Mouse (Mus musculus) testis, adult 2 months (tissue): ENCODE data around the gene Galns.

Experiments used
- CTCF ChIP-seq: fragments of 200-500 bp; IDR thresholded peaks from 2 replicates; pipeline ENCODE4 v1.5.1; 2012; ENCODE audit warnings: low read depth, mild to moderate bottlenecking, inconsistent platforms, low read length, moderate library complexity; ENCODE audit not compliant: control insufficient read depth, insufficient read depth, insufficient replicate concordance
- POLR2A ChIP-seq: fragments of 200-500 bp; IDR thresholded peaks from 2 replicates; pipeline ENCODE4 v1.6.1; 2012; ENCODE audit warnings: low read depth, mild to moderate bottlenecking, inconsistent platforms, low read length, moderate library complexity; ENCODE audit not compliant: control insufficient read depth

- TF ChIP-seq POLR2A (no peak), CTCF (no peak)
Observed at GRCm38 (mm10) chr8:122642071-122642470, 30.8 kb upstream of the Galns start.
